Mouse (Mus musculus): ENCODE results near the gene Arhgap22. TPM values are rescaled to one million over a fixed set of nuclear protein-coding genes. Genes with fewer than 3 reads are reported as not detected.

Arhgap22 gene
- polyA plus RNA-seq, 1 experiment from 2014 or later: 3.8 TPM

DNA sequence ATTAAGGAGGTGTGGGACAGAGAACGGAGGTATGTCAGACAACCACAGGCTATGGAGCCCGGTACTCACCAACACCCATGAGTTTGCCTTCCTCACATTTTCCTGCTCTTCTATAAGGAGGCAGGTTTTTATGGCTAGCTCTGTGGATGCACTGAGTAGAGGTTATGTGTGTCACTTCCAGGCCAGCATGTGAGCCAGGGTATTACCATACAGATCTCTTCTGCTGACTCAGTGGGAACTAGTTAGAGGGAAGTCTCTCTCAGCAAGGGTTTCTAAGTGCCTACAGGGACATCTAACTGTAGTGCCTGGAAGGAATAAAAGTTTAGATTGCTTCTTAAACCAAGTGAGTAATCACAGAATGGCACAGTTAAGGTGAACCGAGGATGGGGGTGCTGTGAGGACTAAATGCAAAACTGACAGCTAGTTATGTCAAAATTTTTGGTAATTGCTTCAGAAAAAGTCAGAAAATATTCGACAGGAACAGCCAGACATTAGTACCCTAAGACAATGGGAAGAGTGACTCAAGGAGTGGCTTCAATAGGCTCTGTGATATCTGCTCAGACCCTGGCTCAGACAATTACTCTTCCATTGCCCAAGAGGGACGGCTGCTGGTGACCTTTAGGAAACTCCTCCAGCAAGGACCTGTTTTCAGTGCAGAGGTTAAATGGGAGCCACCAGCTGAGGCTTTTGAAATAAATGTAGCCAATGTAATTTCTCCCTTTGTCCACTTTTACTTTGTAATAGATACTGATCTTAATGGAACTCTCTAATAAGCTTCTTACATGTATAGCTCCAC, 184.4 kb downstream of the Arhgap22 start:
- ATAC-seq (replicated peaks; ENCODE audit: low FRiP score, low read depth): no peak
- Histone ChIP-seq H3K9me3 (replicated peaks; ENCODE audit: low read length) (no peaks in the 10 kb centered on the region), H3K36me3 (ENCODE audit: insufficient read depth, low read length) (peaks cover 6% of the 10 kb centered on the region), H3K27ac (no peak overlapping the region), H3K9ac (ENCODE audit: low read depth, low read length) (no peak overlapping the region), H3K4me2 (ENCODE audit: low read length) (no peak overlapping the region), H3K4me1 (replicated peaks; ENCODE audit: insufficient read depth, low read length) (no peaks in the 10 kb centered on the region), H3K27me3 (ENCODE audit: insufficient read depth, low read length) (no peaks in the 10 kb centered on the region), H3K4me3 (replicated peaks; ENCODE audit: low read depth, low read length) (no peak overlapping the region)
- no peak for DNase-seq (ENCODE audit: low spot score)
- WGBS: 82% methylated on average over 5 of the region's 5 CpGs
- TF ChIP-seq CTCF (IDR thresholded peaks at IDR 0.05; ENCODE audit: low read depth): no peak

- DNase-seq (ENCODE audit: low spot score): peak; percentile 10
- no peak overlapping the region for H3K4me2 ChIP-seq (ENCODE audit: low read length)
- no peak for TF ChIP-seq CTCF (IDR thresholded peaks at IDR 0.05; ENCODE audit: low read depth)
- H3K9me3 ChIP-seq (replicated peaks; ENCODE audit: low read length): no peaks in the 10 kb centered on the region
- peaks cover 6% of the 10 kb centered on the region for H3K36me3 ChIP-seq (ENCODE audit: insufficient read depth, low read length)
- H3K27me3 ChIP-seq (ENCODE audit: insufficient read depth, low read length): no peaks in the 10 kb centered on the region
- H3K9ac ChIP-seq (ENCODE audit: low read depth, low read length): no peak overlapping the region
- WGBS: 79% methylated on average over 3 of the region's 3 CpGs
- no peaks in the 10 kb centered on the region for H3K4me1 ChIP-seq (replicated peaks; ENCODE audit: insufficient read depth, low read length)
- no peak overlapping the region for H3K4me3 ChIP-seq (replicated peaks; ENCODE audit: low read depth, low read length)
- H3K27ac ChIP-seq: no peak overlapping the region
- ATAC-seq (replicated peaks; ENCODE audit: low FRiP score, low read depth): no peak
Observed at GRCm38 (mm10) chr14:33400019-33400418, 186.2 kb downstream of the Arhgap22 start.

GRCm38 (mm10) chr14:33402331-33402730, 188.5 kb downstream of the Arhgap22 start:
- Histone ChIP-seq H3K36me3 (ENCODE audit: insufficient read depth, low read length) (peaks cover 6% of the 10 kb centered on the region), H3K9ac (ENCODE audit: low read depth, low read length) (no peak overlapping the region), H3K4me1 (replicated peaks; ENCODE audit: insufficient read depth, low read length) (no peaks in the 10 kb centered on the region), H3K27me3 (ENCODE audit: insufficient read depth, low read length) (no peaks in the 10 kb centered on the region), H3K9me3 (replicated peaks; ENCODE audit: low read length) (no peaks in the 10 kb centered on the region), H3K4me2 (ENCODE audit: low read length) (no peak overlapping the region), H3K4me3 (replicated peaks; ENCODE audit: low read depth, low read length) (no peak overlapping the region), H3K27ac (no peak overlapping the region)
- 0 out of 2 replicates have a peak, but pooled peaks have one; percentile 40 for TF ChIP-seq CTCF (IDR thresholded peaks at IDR 0.05; ENCODE audit: low read depth)
- ATAC-seq (replicated peaks; ENCODE audit: low FRiP score, low read depth) (no peak), DNase-seq (ENCODE audit: low spot score) (no peak)
- WGBS: 97% methylated on average over 1 of the region's 1 CpGs

- Histone ChIP-seq H3K27ac (no peak overlapping the region), H3K4me1 (replicated peaks; ENCODE audit: insufficient read depth, low read length) (0 out of 2 replicates have a peak, but pooled peaks cover 4% of the 10 kb centered on the region), H3K36me3 (ENCODE audit: insufficient read depth, low read length) (no peaks in the 10 kb centered on the region), H3K9ac (ENCODE audit: low read depth, low read length) (no peak overlapping the region), H3K27me3 (ENCODE audit: insufficient read depth, low read length) (no peaks in the 10 kb centered on the region), H3K4me3 (replicated peaks; ENCODE audit: low read depth, low read length) (no peak overlapping the region), H3K9me3 (replicated peaks; ENCODE audit: low read length) (no peaks in the 10 kb centered on the region), H3K4me2 (ENCODE audit: low read length) (no peak overlapping the region)
- no peak for TF ChIP-seq CTCF (IDR thresholded peaks at IDR 0.05; ENCODE audit: low read depth)
- DNase-seq (ENCODE audit: low spot score) (no peak), ATAC-seq (replicated peaks; ENCODE audit: low FRiP score, low read depth) (no peak)
- WGBS: 83% methylated on average over 1 of the region's 1 CpGs
Observed at GRCm38 (mm10) chr14:33415746-33416145, 201.9 kb downstream of the Arhgap22 start.

- H3K4me3 ChIP-seq (replicated peaks; ENCODE audit: low read depth, low read length): no peak overlapping the region
- no peak for TF ChIP-seq CTCF (IDR thresholded peaks at IDR 0.05; ENCODE audit: low read depth)
- WGBS: 90% methylated on average over 3 of the region's 3 CpGs
- H3K9ac ChIP-seq (ENCODE audit: low read depth, low read length): no peak overlapping the region
- no peaks in the 10 kb centered on the region for H3K36me3 ChIP-seq (ENCODE audit: insufficient read depth, low read length)
- ATAC-seq (replicated peaks; ENCODE audit: low FRiP score, low read depth): no peak
- no peak overlapping the region for H3K27ac ChIP-seq
- H3K9me3 ChIP-seq (replicated peaks; ENCODE audit: low read length): no peaks in the 10 kb centered on the region
- H3K27me3 ChIP-seq (ENCODE audit: insufficient read depth, low read length): no peaks in the 10 kb centered on the region
- H3K4me2 ChIP-seq (ENCODE audit: low read length): no peak overlapping the region
- DNase-seq (ENCODE audit: low spot score): no peak
- H3K4me1 ChIP-seq (replicated peaks; ENCODE audit: insufficient read depth, low read length): no peaks in the 10 kb centered on the region
Observed at GRCm38 (mm10) chr14:33418311-33418909, 204.6 kb downstream of the Arhgap22 start.

Other genes with a start within 250 kb of the Arhgap22 start
- gene Lrrc18, start 222.6 kb upstream of the Arhgap22 start, polyA plus RNA-seq (2015; fragmentation: Nextera tagmentation; extraction: Ambion mirVana): 0.56 and 0.72 TPM in 2 replicates
- 0.20 and 0.34 TPM in 2 replicates for gene Wdfy4, start 28.5 kb upstream of the Arhgap22 start, polyA plus RNA-seq (2015; fragmentation: Nextera tagmentation; extraction: Ambion mirVana)
- gene Mapk8, start 233.1 kb downstream of the Arhgap22 start, polyA plus RNA-seq (2015; fragmentation: Nextera tagmentation; extraction: Ambion mirVana): 14.2 and 14.3 TPM in 2 replicates